Mouse (Mus musculus): ENCODE results near the gene Inppl1.
A peak's percentile ranks its signal among the peaks of the same experiment; 100 is the strongest.

Gene Inppl1

GRCm38 (mm10) chr7:101837606-101838471, at the start of gene Inppl1:
Inppl1 (minus strand) TSS chr7:101838229.
- DNase-seq (ENCODE audit: low spot score in 2 of 2): peak; percentile 94 to 95

- DNase-seq (ENCODE audit: low spot score in 2 of 2): no peak
Observed at GRCm38 (mm10) chr7:101886274-101886673, 48.2 kb upstream of the Inppl1 start.

GRCm38 (mm10) chr7:101884160-101884559, 46.1 kb upstream of the Inppl1 start:
- DNase-seq (ENCODE audit: low spot score in 2 of 2): no peak

- DNase-seq (ENCODE audit: low spot score in 2 of 2): no peak
Observed at GRCm38 (mm10) chr7:101882413-101883154, 44.6 kb upstream of the Inppl1 start.

- no peak for DNase-seq (ENCODE audit: low spot score in 2 of 2)
Observed at GRCm38 (mm10) chr7:101880855-101881254, 42.8 kb upstream of the Inppl1 start.

GRCm38 (mm10) chr7:101875978-101876377, 37.9 kb upstream of the Inppl1 start:
- no peak for DNase-seq (ENCODE audit: low spot score in 2 of 2)

GRCm38 (mm10) chr7:101871296-101871695, 33.3 kb upstream of the Inppl1 start:
- DNase-seq (ENCODE audit: low spot score in 2 of 2): no peak

GRCm38 (mm10) chr7:101870629-101871028, 32.6 kb upstream of the Inppl1 start, which contains the start of gene Folr1:
Folr1 (minus strand) TSS chr7:101870788.
- DNase-seq (ENCODE audit: low spot score in 2 of 2): no peak

GRCm38 (mm10) chr7:101869163-101869500, 31.1 kb upstream of the Inppl1 start:
- no peak for DNase-seq (ENCODE audit: low spot score in 2 of 2)

- DNase-seq (ENCODE audit: low spot score in 2 of 2): peak in 1 of 2 experiments; percentile 17
Observed at GRCm38 (mm10) chr7:101868241-101869162, 30.5 kb upstream of the Inppl1 start.

- no peak for DNase-seq (ENCODE audit: low spot score in 2 of 2)
Observed at GRCm38 (mm10) chr7:101867482-101867881, 29.5 kb upstream of the Inppl1 start.

- no peak for DNase-seq (ENCODE audit: low spot score in 2 of 2)
Observed at GRCm38 (mm10) chr7:101866491-101867265, 28.6 kb upstream of the Inppl1 start.

GRCm38 (mm10) chr7:101863415-101863814, 25.4 kb upstream of the Inppl1 start, which contains the start of gene Anapc15:
Anapc15 (plus strand) TSS chr7:101863715.
- DNase-seq (ENCODE audit: low spot score in 2 of 2): no peak

GRCm38 (mm10) chr7:101862291-101862690, 24.3 kb upstream of the Inppl1 start:
- DNase-seq (ENCODE audit: low spot score in 2 of 2): no peak

GRCm38 (mm10) chr7:101860978-101861377, 22.9 kb upstream of the Inppl1 start:
- DNase-seq (ENCODE audit: low spot score in 2 of 2): no peak

GRCm38 (mm10) chr7:101858362-101858761, 20.3 kb upstream of the Inppl1 start:
- DNase-seq (ENCODE audit: low spot score in 2 of 2): no peak

- no peak for DNase-seq (ENCODE audit: low spot score in 2 of 2)
Observed at GRCm38 (mm10) chr7:101857094-101857493, 19.1 kb upstream of the Inppl1 start, which contains the start of gene Folr2. Folr2 (minus strand) TSS chr7:101857194.

GRCm38 (mm10) chr7:101853816-101854215, 15.8 kb upstream of the Inppl1 start:
- DNase-seq (ENCODE audit: low spot score in 2 of 2): no peak

- DNase-seq (ENCODE audit: low spot score in 2 of 2): no peak
Observed at GRCm38 (mm10) chr7:101852846-101853245, 14.8 kb upstream of the Inppl1 start.

GRCm38 (mm10) chr7:101851689-101852088, 13.7 kb upstream of the Inppl1 start:
- no peak for DNase-seq (ENCODE audit: low spot score in 2 of 2)

GRCm38 (mm10) chr7:101847934-101848333, 9.9 kb upstream of the Inppl1 start:
- DNase-seq (ENCODE audit: low spot score in 2 of 2): no peak

Data from heart, adult 9 months (tissue).